Mouse (Mus musculus) liver, embryonic 15.5 days (tissue): ENCODE results near the gene Chrnb1. TPM values are rescaled to one million over a fixed set of nuclear protein-coding genes. Genes with fewer than 3 reads are reported as not detected.

Source experiments
- ATAC-seq: fragments of 200-750 bp; cut with Nextera tagmentation; 2 replicates; pipeline ENCODE4 v1.8.0; 2017; ENCODE audit warnings: moderate number of reproducible peaks, mild to moderate bottlenecking, moderate library complexity; ENCODE audit not compliant: insufficient read depth
- H3K27ac ChIP-seq: fragments of 300-500 bp; sonication (generic); replicated peaks from 2 replicates; pipeline ENCODE4 v1.5.1; 2015; ENCODE audit warnings: mild to moderate bottlenecking, inconsistent platforms
- H3K27me3 ChIP-seq: fragments of 300-500 bp; sonication (generic); 2 replicates; pipeline ENCODE4 v1.6.1; 2015; ENCODE audit warnings: mild to moderate bottlenecking, inconsistent platforms
- H3K36me3 ChIP-seq: fragments of 300-500 bp; sonication (generic); replicated peaks from 2 replicates; pipeline ENCODE4 v1.6.1; 2015; ENCODE audit warnings: moderate library complexity, mild to moderate bottlenecking, inconsistent platforms
- H3K4me1 ChIP-seq: fragments of 300-500 bp; sonication (generic); replicated peaks from 2 replicates; pipeline ENCODE4 v1.6.1; 2015; ENCODE audit warnings: inconsistent platforms
- H3K4me2 ChIP-seq: fragments of 300-500 bp; sonication (generic); 2 replicates; pipeline ENCODE4 v1.6.1; 2015; ENCODE audit warnings: moderate library complexity, mild to moderate bottlenecking, inconsistent platforms
- H3K4me3 ChIP-seq: fragments of 300-500 bp; sonication (generic); replicated peaks from 2 replicates; pipeline ENCODE4 v1.5.1; 2015; ENCODE audit warnings: mild to moderate bottlenecking, inconsistent platforms
- H3K9ac ChIP-seq: fragments of 300-500 bp; sonication (generic); 2 replicates; pipeline ENCODE4 v1.6.1; 2015; ENCODE audit warnings: moderate library complexity, mild to moderate bottlenecking, inconsistent platforms
- H3K9me3 ChIP-seq: fragments of 300-500 bp; sonication (generic); replicated peaks from 2 replicates; pipeline ENCODE4 v1.6.1; 2016; ENCODE audit warnings: inconsistent platforms
- WGBS: fragments of 180-500 bp; shearing (Covaris S2); methylation state at CpG from one replicate; pipeline ENCODE4 v1.1.7; 2015; ENCODE audit warnings: mixed read lengths; ENCODE audit not compliant: insufficient replicate concordance; 5-methylcytosine and 5-hydroxymethylcytosine counted together
- polyA plus RNA-seq: library from polyadenylated mRNA; unstranded; fragments of >200 nt; fragmentation: Nextera tagmentation; extraction: Ambion mirVana; gene quantifications from 2 replicates; pipeline ENCODE4 v1.2.1, GENCODE M21; 2015

The Chrnb1 gene
- polyA plus RNA-seq, 1 experiment from 2014 or later: 1.3 TPM

- WGBS: 33% methylated on average over 5 of the region's 5 CpGs
Measured at GRCm38 (mm10) chr11:69774961-69775360, 20.8 kb downstream of the Chrnb1 start.

GRCm38 (mm10) chr11:69767625-69767909 is 28.2 kb downstream of the Chrnb1 start:
- no peak for ATAC-seq
- Histone ChIP-seq H3K27me3 (peaks cover 15% of the 10 kb centered on the region), H3K4me3 (no peak overlapping the region), H3K4me2 (peak overlapping the region; percentile 94), H3K36me3 (no peaks in the 10 kb centered on the region), H3K27ac (no peak overlapping the region), H3K9ac (no peak overlapping the region), H3K4me1 (peaks cover 31% of the 10 kb centered on the region), H3K9me3 (no peaks in the 10 kb centered on the region)
- WGBS: 59% methylated on average over 4 of the region's 4 CpGs

More at GRCm38 (mm10) chr11:69774961-69775360, 20.8 kb downstream of the Chrnb1 start:
- H3K9ac ChIP-seq: no peak overlapping the region
- H3K4me1 ChIP-seq: no peaks in the 10 kb centered on the region; the same call in 1 of the 2 replicates
- H3K27ac ChIP-seq: no peak overlapping the region
- no peak for ATAC-seq
- H3K4me3 ChIP-seq: no peak overlapping the region
- H3K27me3 ChIP-seq: peaks cover 34% of the 10 kb centered on the region
- no peaks in the 10 kb centered on the region for H3K9me3 ChIP-seq
- no peaks in the 10 kb centered on the region for H3K36me3 ChIP-seq
- H3K4me2 ChIP-seq: no peak overlapping the region

GRCm38 (mm10) chr11:69766872-69767624 is 28.7 kb downstream of the Chrnb1 start:
- Histone ChIP-seq H3K4me1 (peaks cover 31% of the 10 kb centered on the region), H3K4me2 (peak overlapping the region; percentile 94), H3K4me3 (peak overlapping the region; percentile 72), H3K9me3 (no peaks in the 10 kb centered on the region), H3K27ac (no peak overlapping the region; the same call in 1 of the 2 replicates), H3K36me3 (no peaks in the 10 kb centered on the region), H3K9ac (no peak overlapping the region; the same call in 1 of the 2 replicates), H3K27me3 (peaks cover 15% of the 10 kb centered on the region)
- 64% methylated on average over 13 of the region's 13 CpGs for WGBS
- no peak for ATAC-seq

- H3K9ac ChIP-seq: peak overlapping the region; percentile 70
- peak overlapping the region; percentile 94 for H3K4me2 ChIP-seq
- peak overlapping the region; percentile 72 for H3K4me3 ChIP-seq
- no peaks in the 10 kb centered on the region for H3K9me3 ChIP-seq
- H3K4me1 ChIP-seq: peaks cover 31% of the 10 kb centered on the region
- peak; percentile 73 for ATAC-seq
- peaks cover 15% of the 10 kb centered on the region for H3K27me3 ChIP-seq
- peak overlapping the region; percentile 72 for H3K27ac ChIP-seq
- WGBS: under 1% methylated on average over 35 of the region's 37 CpGs
- no peaks in the 10 kb centered on the region for H3K36me3 ChIP-seq
Measured at GRCm38 (mm10) chr11:69766126-69766609, 29.6 kb downstream of the Chrnb1 start.

GRCm38 (mm10) chr11:69765221-69766125 is 30.3 kb downstream of the Chrnb1 start, which contains the start of gene Zbtb4:
Gene Zbtb4 (plus strand): TSS chr11:69765912.
- ATAC-seq: peak; percentile 35
- H3K9ac ChIP-seq: peak within 1 kb of the TSS; percentile 70
- H3K27ac ChIP-seq: peak within 1 kb of the TSS; percentile 72
- H3K4me2 ChIP-seq: peak within 1 kb of the TSS; percentile 94
- peaks cover 36% of the 10 kb centered on the region for H3K4me1 ChIP-seq
- peaks cover 15% of the 10 kb centered on the region for H3K27me3 ChIP-seq
- H3K9me3 ChIP-seq: no peaks in the 10 kb centered on the region
- peak within 1 kb of the TSS; percentile 72 for H3K4me3 ChIP-seq
- no peaks in the 10 kb centered on the region for H3K36me3 ChIP-seq
- WGBS: 28% methylated on average over 37 of the region's 55 CpGs

- Histone ChIP-seq H3K4me3 (no peak overlapping the region), H3K4me2 (no peak overlapping the region), H3K9me3 (no peaks in the 10 kb centered on the region), H3K4me1 (peaks cover 42% of the 10 kb centered on the region), H3K27ac (no peak overlapping the region), H3K9ac (no peak overlapping the region), H3K36me3 (no peaks in the 10 kb centered on the region), H3K27me3 (peaks cover 15% of the 10 kb centered on the region)
- 66% methylated on average over 7 of the region's 7 CpGs for WGBS
- no peak for ATAC-seq
Measured at GRCm38 (mm10) chr11:69763551-69763950, 32.2 kb downstream of the Chrnb1 start.

GRCm38 (mm10) chr11:69761868-69762267 is 33.9 kb downstream of the Chrnb1 start, which contains the start of gene Slc35g3:
Gene Slc35g3 (minus strand): TSS chr11:69761968.
- H3K27ac ChIP-seq: no peak within 1 kb of the TSS
- WGBS: 69% methylated on average over 1 of the region's 1 CpGs

GRCm38 (mm10) chr11:69760901-69761200 is 34.9 kb downstream of the Chrnb1 start:
- 0 out of 2 replicates have a peak overlapping the region, but pooled peaks have one; percentile 93 for H3K4me2 ChIP-seq
- no peaks in the 10 kb centered on the region for H3K9me3 ChIP-seq
- 86% methylated on average over 7 of the region's 7 CpGs for WGBS
- H3K4me1 ChIP-seq: peaks cover 45% of the 10 kb centered on the region
- no peak overlapping the region for H3K4me3 ChIP-seq
- H3K27ac ChIP-seq: no peak overlapping the region
- ATAC-seq: no peak
- H3K9ac ChIP-seq: no peak overlapping the region
- H3K27me3 ChIP-seq: peaks cover 7% of the 10 kb centered on the region; the same call in 1 of the 2 replicates
- 0 out of 2 replicates have a peak, but pooled peaks cover 3% of the 10 kb centered on the region for H3K36me3 ChIP-seq

More at GRCm38 (mm10) chr11:69761868-69762267, 33.9 kb downstream of the Chrnb1 start, which contains the start of gene Slc35g3:
- Histone ChIP-seq H3K9me3 (no peaks in the 10 kb centered on the region), H3K36me3 (no peaks in the 10 kb centered on the region), H3K4me1 (peaks cover 44% of the 10 kb centered on the region), H3K4me2 (no peak within 1 kb of the TSS), H3K9ac (no peak within 1 kb of the TSS), H3K27me3 (peaks cover 15% of the 10 kb centered on the region), H3K4me3 (no peak within 1 kb of the TSS)
- no peak for ATAC-seq

- 75% methylated on average over 14 of the region's 14 CpGs for WGBS
- Histone ChIP-seq H3K27me3 (peaks cover 4% of the 10 kb centered on the region; the same call in 1 of the 2 replicates), H3K4me1 (peaks cover 45% of the 10 kb centered on the region), H3K4me2 (peak overlapping the region; percentile 93), H3K4me3 (peak overlapping the region; percentile 70), H3K27ac (peak overlapping the region; percentile 95), H3K9ac (peak overlapping the region; percentile 81), H3K36me3 (peaks cover 8% of the 10 kb centered on the region; the same call in 1 of the 2 replicates), H3K9me3 (no peaks in the 10 kb centered on the region)
- no peak for ATAC-seq
Measured at GRCm38 (mm10) chr11:69760160-69760900, 35.4 kb downstream of the Chrnb1 start.

- peak overlapping the region; percentile 70 for H3K4me3 ChIP-seq
- H3K4me2 ChIP-seq: peak overlapping the region; percentile 93
- peak overlapping the region; percentile 81 for H3K9ac ChIP-seq
- peaks cover 52% of the 10 kb centered on the region for H3K4me1 ChIP-seq
- peak; percentile 85 for ATAC-seq
- under 1% methylated on average over 37 of the region's 37 CpGs for whole genome bisulfite sequencing
- peaks cover 14% of the 10 kb centered on the region; the same call in 1 of the 2 replicates for H3K36me3 ChIP-seq
- H3K27ac ChIP-seq: peak overlapping the region; percentile 95
- H3K27me3 ChIP-seq: no peaks in the 10 kb centered on the region
- H3K9me3 ChIP-seq: no peaks in the 10 kb centered on the region
Measured at GRCm38 (mm10) chr11:69758971-69759721, 36.6 kb downstream of the Chrnb1 start.
